Mouse (Mus musculus) embryonic facial prominence, embryonic 13.5 days (tissue): Measurements from ENCODE around the gene Sh2d1b1. TPM values are rescaled to one million over a fixed set of nuclear protein-coding genes. Genes with fewer than 3 reads are reported as not detected.
A peak's percentile ranks its signal among the peaks of the same experiment; 100 is the strongest.
"Not testable (repeated sequence)": the region's sequence is repeated elsewhere in the genome, so short reads cannot be mapped to it uniquely, and the experiment has no call there.

Experiments used
- ATAC-seq: fragments of 200-750 bp; cut with Nextera tagmentation; 2 replicates; pipeline ENCODE4 v1.8.0; 2017; ENCODE audit warnings: low read depth; ENCODE audit not compliant: insufficient number of reproducible peaks, insufficient read depth, low FRiP score, low TSS enrichment
- H3K27ac ChIP-seq: fragments of 300-500 bp; sonication (generic); 2 replicates; pipeline ENCODE4 v1.5.1; 2015; ENCODE audit warnings: moderate library complexity, mild to moderate bottlenecking, inconsistent platforms
- H3K27me3 ChIP-seq: fragments of 300-500 bp; sonication (generic); 2 replicates; pipeline ENCODE4 v1.6.1; 2015; ENCODE audit warnings: mild to moderate bottlenecking, inconsistent platforms
- H3K36me3 ChIP-seq: fragments of 300-500 bp; sonication (generic); 2 replicates; pipeline ENCODE4 v1.6.1; 2015; ENCODE audit warnings: mild to moderate bottlenecking, inconsistent platforms
- H3K4me1 ChIP-seq: fragments of 300-500 bp; sonication (generic); 2 replicates; pipeline ENCODE4 v1.6.1; 2015; ENCODE audit warnings: inconsistent platforms
- H3K4me2 ChIP-seq: fragments of 300-500 bp; sonication (generic); 2 replicates; pipeline ENCODE4 v1.6.1; 2015; ENCODE audit warnings: moderate library complexity, mild to moderate bottlenecking, inconsistent platforms
- H3K4me3 ChIP-seq: fragments of 300-500 bp; sonication (generic); 2 replicates; pipeline ENCODE4 v1.5.1; 2015; ENCODE audit warnings: mild to moderate bottlenecking, inconsistent platforms
- H3K9ac ChIP-seq: fragments of 300-500 bp; sonication (generic); 2 replicates; pipeline ENCODE4 v1.6.1; 2015; ENCODE audit warnings: mild to moderate bottlenecking, inconsistent platforms
- H3K9me3 ChIP-seq: fragments of 300-500 bp; sonication (generic); 2 replicates; pipeline ENCODE4 v1.6.1; 2016; ENCODE audit warnings: inconsistent platforms
- WGBS: fragments of 180-500 bp; shearing (Covaris S2); methylation state at CpG from one replicate; pipeline ENCODE4 v1.1.7; 2015; ENCODE audit warnings: mixed read lengths; 5-methylcytosine and 5-hydroxymethylcytosine counted together
- polyA plus RNA-seq: library from polyadenylated mRNA; unstranded; fragments of >200 nt; fragmentation: Nextera tagmentation; extraction: Ambion mirVana; gene quantifications from 2 replicates; pipeline ENCODE4 v1.2.1, GENCODE M21; 2015

The Sh2d1b1 gene
- polyA plus RNA-seq = not detected in 2 replicates

GRCm38 (mm10) chr1:170277016-170277415, at the start of gene Sh2d1b1:
Gene Sh2d1b1 (plus strand): TSS chr1:170277320.
- H3K4me2 ChIP-seq = no peak within 1 kb of the TSS
- H3K9ac ChIP-seq = no peak within 1 kb of the TSS
- WGBS = 89% methylated on average over 3 of the region's 3 CpGs
- H3K9me3 ChIP-seq = no peaks in the 10 kb centered on the region
- H3K27ac ChIP-seq = no peak within 1 kb of the TSS
- H3K36me3 ChIP-seq = no peaks in the 10 kb centered on the region
- no peaks in the 10 kb centered on the region for H3K27me3 ChIP-seq
- no peak for ATAC-seq
- no peak within 1 kb of the TSS for H3K4me3 ChIP-seq
- H3K4me1 ChIP-seq = no peaks in the 10 kb centered on the region

- not testable (repeated sequence) for H3K36me3 ChIP-seq, H3K9ac ChIP-seq, H3K4me3 ChIP-seq, H3K9me3 ChIP-seq, H3K27me3 ChIP-seq, H3K27ac ChIP-seq, H3K4me1 ChIP-seq, ATAC-seq, H3K4me2 ChIP-seq
- 69% methylated on average over 6 of the region's 6 CpGs for WGBS
These were observed 44.4 kb upstream of the Sh2d1b1 start, which contains the start of gene Sh2d1b2 for GRCm38 (mm10) chr1:170232688-170233087. Gene Sh2d1b2 (plus strand): TSS chr1:170232749.

- H3K27me3 ChIP-seq = peaks cover 6% of the 10 kb centered on the region; the same call in 1 of the 2 replicates
- no peak overlapping the region for H3K4me2 ChIP-seq
- WGBS = 73% methylated on average over 3 of the region's 3 CpGs
- no peak for ATAC-seq
- H3K36me3 ChIP-seq = no peaks in the 10 kb centered on the region
- no peaks in the 10 kb centered on the region for H3K9me3 ChIP-seq
- H3K4me1 ChIP-seq = no peaks in the 10 kb centered on the region
- no peak overlapping the region for H3K9ac ChIP-seq
- H3K4me3 ChIP-seq = no peak overlapping the region
- no peak overlapping the region for H3K27ac ChIP-seq
These were observed 32.1 kb upstream of the Sh2d1b1 start for GRCm38 (mm10) chr1:170245016-170245415.

GRCm38 (mm10) chr1:170254893-170255559, 22.1 kb upstream of the Sh2d1b1 start:
- 29% methylated on average over 30 of the region's 30 CpGs for WGBS
- H3K27ac ChIP-seq = no peak overlapping the region

GRCm38 (mm10) chr1:170255560-170255910, 21.6 kb upstream of the Sh2d1b1 start:
- no peaks in the 10 kb centered on the region for H3K4me1 ChIP-seq
- peaks cover 18% of the 10 kb centered on the region for H3K27me3 ChIP-seq
- no peak overlapping the region for H3K27ac ChIP-seq
- peak overlapping the region; percentile 91 for H3K9ac ChIP-seq
- peak overlapping the region; percentile 72 for H3K4me3 ChIP-seq
- H3K4me2 ChIP-seq = peak overlapping the region; percentile 73
- ATAC-seq = peak; percentile 83; the same call in 1 of the 2 replicates
- 1% methylated on average over 32 of the region's 32 CpGs for WGBS
- H3K36me3 ChIP-seq = no peaks in the 10 kb centered on the region
- H3K9me3 ChIP-seq = 0 out of 2 replicates have a peak, but pooled peaks cover 2% of the 10 kb centered on the region

More at GRCm38 (mm10) chr1:170254893-170255559, 22.1 kb upstream of the Sh2d1b1 start:
- peak; percentile 48; the same call in 1 of the 2 replicates for ATAC-seq
- Histone ChIP-seq H3K9me3 (0 out of 2 replicates have a peak, but pooled peaks cover 2% of the 10 kb centered on the region), H3K36me3 (no peaks in the 10 kb centered on the region), H3K27me3 (peaks cover 18% of the 10 kb centered on the region), H3K4me1 (no peaks in the 10 kb centered on the region), H3K4me2 (peak overlapping the region; percentile 73), H3K4me3 (peak overlapping the region; percentile 72), H3K9ac (peak overlapping the region; percentile 91)

- Histone ChIP-seq H3K36me3 (no peaks in the 10 kb centered on the region), H3K27ac (no peak overlapping the region), H3K4me1 (no peaks in the 10 kb centered on the region), H3K4me2 (no peak overlapping the region), H3K27me3 (no peaks in the 10 kb centered on the region), H3K9me3 (peaks cover 9% of the 10 kb centered on the region), H3K4me3 (no peak overlapping the region), H3K9ac (no peak overlapping the region)
- 82% methylated on average over 6 of the region's 6 CpGs for whole genome bisulfite sequencing
- ATAC-seq = no peak
These were observed 6.8 kb upstream of the Sh2d1b1 start for GRCm38 (mm10) chr1:170270281-170270680.

GRCm38 (mm10) chr1:170270696-170271095, 6.4 kb upstream of the Sh2d1b1 start:
- H3K9me3 ChIP-seq = peaks cover 9% of the 10 kb centered on the region
- no peak overlapping the region for H3K4me2 ChIP-seq
- ATAC-seq = no peak
- H3K4me3 ChIP-seq = no peak overlapping the region
- H3K4me1 ChIP-seq = no peaks in the 10 kb centered on the region
- H3K9ac ChIP-seq = no peak overlapping the region
- no peaks in the 10 kb centered on the region for H3K36me3 ChIP-seq
- 84% methylated on average over 4 of the region's 4 CpGs for WGBS
- H3K27me3 ChIP-seq = no peaks in the 10 kb centered on the region
- H3K27ac ChIP-seq = no peak overlapping the region

GRCm38 (mm10) chr1:170273252-170273651, 3.9 kb upstream of the Sh2d1b1 start:
- ATAC-seq = no peak
- no peaks in the 10 kb centered on the region for H3K36me3 ChIP-seq

GRCm38 (mm10) chr1:170282415-170283129, 5.5 kb downstream of the Sh2d1b1 start:
- H3K9ac ChIP-seq = no peak overlapping the region
- no peak for ATAC-seq
- H3K4me1 ChIP-seq = no peaks in the 10 kb centered on the region
- H3K9me3 ChIP-seq = no peaks in the 10 kb centered on the region
- 72% methylated on average over 4 of the region's 4 CpGs for WGBS
- no peak overlapping the region for H3K4me3 ChIP-seq
- H3K4me2 ChIP-seq = no peak overlapping the region
- no peak overlapping the region for H3K27ac ChIP-seq
- H3K27me3 ChIP-seq = no peaks in the 10 kb centered on the region
- no peaks in the 10 kb centered on the region for H3K36me3 ChIP-seq

More at GRCm38 (mm10) chr1:170273252-170273651, 3.9 kb upstream of the Sh2d1b1 start:
- no peaks in the 10 kb centered on the region for H3K9me3 ChIP-seq
- H3K27ac ChIP-seq = no peak overlapping the region
- no peaks in the 10 kb centered on the region for H3K27me3 ChIP-seq
- H3K4me3 ChIP-seq = no peak overlapping the region
- no peak overlapping the region for H3K4me2 ChIP-seq
- H3K4me1 ChIP-seq = no peaks in the 10 kb centered on the region
- no peak overlapping the region for H3K9ac ChIP-seq

- Histone ChIP-seq H3K9ac (no peak overlapping the region), H3K9me3 (no peaks in the 10 kb centered on the region), H3K4me1 (no peaks in the 10 kb centered on the region), H3K36me3 (no peaks in the 10 kb centered on the region), H3K4me3 (no peak overlapping the region), H3K4me2 (peak overlapping the region; percentile 12; the same call in 1 of the 2 replicates), H3K27me3 (no peaks in the 10 kb centered on the region), H3K27ac (no peak overlapping the region)
- 37% methylated on average over 9 of the region's 9 CpGs for WGBS
- no peak for ATAC-seq
These were observed 15.3 kb downstream of the Sh2d1b1 start for GRCm38 (mm10) chr1:170292239-170292951.

- H3K4me3 ChIP-seq = no peak overlapping the region
- no peak overlapping the region for H3K27ac ChIP-seq
- H3K9me3 ChIP-seq = no peaks in the 10 kb centered on the region
- no peaks in the 10 kb centered on the region for H3K4me1 ChIP-seq
- ATAC-seq = no peak
- no peaks in the 10 kb centered on the region for H3K27me3 ChIP-seq
- 74% methylated on average over 5 of the region's 5 CpGs for WGBS
- H3K9ac ChIP-seq = no peak overlapping the region
- no peaks in the 10 kb centered on the region for H3K36me3 ChIP-seq
- no peak overlapping the region for H3K4me2 ChIP-seq
These were observed 16.1 kb downstream of the Sh2d1b1 start for GRCm38 (mm10) chr1:170293257-170293656.
